Mouse (Mus musculus) retina, postnatal 7 days (tissue): Measurements from ENCODE around the gene Ccdc170.
"Not testable (repeated sequence)": the region's sequence is repeated elsewhere in the genome, so short reads cannot be mapped to it uniquely, and the experiment has no call there.

Experiments
- DNase-seq: peaks from one replicate; pipeline ENCODE4 v3.0.0-alpha.2; 2012; ENCODE audit warnings: low read depth, low spot score

Ccdc170 gene

DNA sequence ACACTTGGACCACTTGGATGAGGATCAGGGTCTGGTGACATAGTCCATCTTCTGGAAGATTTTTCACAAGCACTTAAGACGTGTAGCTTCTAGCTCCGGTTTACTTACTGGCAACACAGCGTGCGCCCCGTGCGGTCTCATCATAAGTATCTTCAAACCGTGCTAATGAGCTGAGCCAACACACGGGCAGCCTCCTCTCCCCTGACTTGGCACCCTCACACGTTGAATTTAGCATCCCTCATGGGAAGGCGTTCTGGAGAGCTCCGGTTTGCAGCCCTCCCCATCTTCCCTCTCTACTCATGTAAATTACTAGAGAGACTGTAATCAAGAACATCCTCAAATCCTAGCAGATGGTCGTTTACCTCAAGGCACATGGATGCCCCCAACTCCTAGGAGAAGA lies 116.6 kb downstream of the Ccdc170 start:
- no peak for DNase-seq

DNA sequence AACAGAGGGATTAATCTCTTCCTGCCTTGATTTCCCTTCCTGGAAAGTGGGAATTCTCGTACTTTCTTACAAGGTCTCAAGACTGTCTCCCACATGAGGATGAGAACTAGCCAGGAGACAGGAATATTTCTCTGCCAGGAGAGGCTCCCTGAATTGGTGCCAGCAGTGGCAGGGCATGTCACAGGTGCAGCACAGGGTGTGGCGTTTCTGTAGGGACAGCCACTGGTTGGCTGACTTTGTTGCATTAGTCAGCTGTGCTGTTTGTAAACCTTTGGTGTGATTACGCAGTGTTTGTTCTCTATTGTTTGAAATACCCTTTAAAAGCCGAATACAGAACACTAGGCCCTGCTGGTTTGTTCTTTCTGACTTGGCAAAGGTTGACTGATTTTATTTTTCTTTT lies 117.3 kb downstream of the Ccdc170 start:
- DNase-seq: no peak

DNA sequence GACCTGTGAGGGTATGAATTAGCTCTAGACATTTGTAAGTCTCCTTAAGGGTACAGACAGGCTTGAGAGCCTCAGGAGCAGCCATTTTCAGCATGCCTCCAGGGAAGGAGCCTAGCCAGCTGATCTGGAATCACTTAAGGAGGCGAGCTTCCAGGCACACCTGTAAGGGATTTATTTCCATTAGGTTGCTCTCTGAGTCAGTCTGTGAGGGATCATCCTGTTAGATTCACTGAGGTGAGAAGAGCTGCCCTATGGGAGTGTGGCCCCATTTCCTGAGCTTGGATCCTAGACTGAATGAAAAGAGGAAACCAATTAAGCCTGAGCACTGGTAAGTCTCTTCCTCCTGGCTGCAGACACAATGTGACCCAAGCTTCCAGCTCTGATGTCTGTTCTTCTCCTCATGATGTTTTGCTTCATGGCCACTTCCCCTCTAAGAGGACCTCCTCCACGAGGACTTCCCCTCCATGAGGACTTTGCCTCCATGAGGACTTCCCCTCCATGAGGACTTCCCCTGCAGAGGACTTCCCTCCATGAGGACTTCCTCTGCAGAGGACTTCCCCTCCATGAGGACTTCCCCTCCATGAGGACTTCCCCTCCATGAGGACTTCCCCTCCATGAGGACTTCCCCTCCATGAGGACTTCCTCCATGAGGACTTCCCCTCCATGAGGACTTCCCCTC lies 118.6 kb downstream of the Ccdc170 start:
- no peak for DNase-seq

DNA sequence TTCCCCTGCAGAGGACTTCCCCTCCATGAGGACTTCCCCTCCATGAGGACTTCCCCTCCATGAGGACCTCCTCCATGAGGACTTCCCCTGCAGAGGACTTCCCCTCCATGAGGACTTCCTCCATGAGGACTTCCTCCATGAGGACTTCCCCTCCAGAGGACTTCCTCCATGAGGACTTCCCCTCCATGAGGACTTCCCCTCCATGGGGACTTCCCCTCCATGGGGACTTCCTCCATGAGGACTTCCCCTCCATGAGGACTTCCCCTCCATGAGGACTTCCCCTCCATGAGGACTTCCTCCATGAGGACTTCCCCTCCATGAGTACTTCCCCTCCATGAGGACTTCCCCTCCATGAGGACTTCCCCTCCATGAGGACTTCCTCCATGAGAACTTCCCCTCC lies 119.3 kb downstream of the Ccdc170 start:
- not testable (repeated sequence) for DNase-seq

DNA sequence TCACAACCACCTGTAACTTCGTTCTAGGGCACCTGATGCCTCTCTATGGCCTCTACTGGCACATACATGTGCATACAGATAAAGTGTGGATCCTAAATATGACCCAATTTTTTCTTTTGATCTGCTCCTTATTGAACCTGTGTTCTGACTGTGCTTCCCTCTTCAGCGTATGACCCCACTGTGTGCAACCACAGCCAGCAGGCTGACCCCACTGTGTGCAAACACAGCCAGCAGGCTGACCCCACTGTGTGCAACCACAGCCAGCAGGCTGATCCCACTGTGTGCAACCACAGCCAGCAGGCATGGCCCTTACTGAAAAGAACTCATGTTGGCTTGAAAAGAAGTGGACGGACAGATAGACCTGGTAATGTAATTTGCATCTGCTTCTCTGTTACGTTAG lies 120.2 kb downstream of the Ccdc170 start:
- no peak for DNase-seq

DNA sequence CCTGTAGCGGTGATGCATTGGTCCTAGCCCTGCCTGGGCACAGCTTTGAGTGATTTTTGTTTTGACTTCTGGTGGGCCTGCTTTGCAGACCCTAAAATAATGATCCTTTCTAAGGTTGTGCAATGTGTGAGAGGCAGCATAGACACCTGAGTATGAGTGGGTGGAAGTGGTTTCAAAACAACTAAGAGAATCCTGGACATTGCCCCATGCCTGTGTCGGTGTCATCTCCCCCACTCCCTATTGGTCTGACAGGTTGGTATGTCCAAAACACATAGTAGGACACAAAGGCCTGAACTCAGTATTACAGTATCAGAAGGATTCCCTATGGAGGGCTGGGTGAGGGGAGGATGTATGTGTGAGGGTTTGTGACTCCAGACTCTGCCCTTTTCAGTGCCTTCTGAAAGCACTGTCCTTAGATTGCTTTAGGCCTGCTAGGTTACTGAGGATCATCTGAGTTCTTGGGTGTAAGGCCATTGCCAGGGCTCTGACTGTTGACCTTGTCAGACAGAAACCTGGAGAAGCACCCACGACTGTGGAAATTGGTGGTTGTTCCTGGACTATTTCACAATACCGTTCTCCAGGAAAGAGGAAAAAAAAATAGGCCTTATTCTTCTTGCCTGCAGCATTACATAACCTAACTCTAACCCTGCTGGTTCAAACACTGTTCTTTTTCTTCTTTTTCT lies 122.4 kb downstream of the Ccdc170 start:
- no peak for DNase-seq

DNA sequence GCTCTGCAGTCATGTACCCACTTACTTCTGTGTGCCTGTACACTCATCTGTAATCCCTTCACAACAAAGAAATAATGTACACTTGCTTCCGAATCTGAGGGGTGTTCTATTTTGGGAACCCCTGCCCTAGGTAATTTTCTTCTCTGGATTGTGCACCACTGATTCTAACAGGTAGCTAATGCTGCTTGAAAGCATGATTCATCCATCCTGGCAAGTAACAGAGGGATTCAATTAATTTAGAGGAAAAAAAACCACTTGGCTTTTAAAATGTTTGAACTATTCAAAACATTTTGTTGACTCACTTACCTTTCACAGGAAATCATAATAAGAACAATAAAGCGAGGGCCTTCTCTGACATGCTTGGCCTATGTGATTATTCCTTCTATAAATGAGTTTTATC lies 127.9 kb downstream of the Ccdc170 start:
- DNase-seq: no peak

DNA sequence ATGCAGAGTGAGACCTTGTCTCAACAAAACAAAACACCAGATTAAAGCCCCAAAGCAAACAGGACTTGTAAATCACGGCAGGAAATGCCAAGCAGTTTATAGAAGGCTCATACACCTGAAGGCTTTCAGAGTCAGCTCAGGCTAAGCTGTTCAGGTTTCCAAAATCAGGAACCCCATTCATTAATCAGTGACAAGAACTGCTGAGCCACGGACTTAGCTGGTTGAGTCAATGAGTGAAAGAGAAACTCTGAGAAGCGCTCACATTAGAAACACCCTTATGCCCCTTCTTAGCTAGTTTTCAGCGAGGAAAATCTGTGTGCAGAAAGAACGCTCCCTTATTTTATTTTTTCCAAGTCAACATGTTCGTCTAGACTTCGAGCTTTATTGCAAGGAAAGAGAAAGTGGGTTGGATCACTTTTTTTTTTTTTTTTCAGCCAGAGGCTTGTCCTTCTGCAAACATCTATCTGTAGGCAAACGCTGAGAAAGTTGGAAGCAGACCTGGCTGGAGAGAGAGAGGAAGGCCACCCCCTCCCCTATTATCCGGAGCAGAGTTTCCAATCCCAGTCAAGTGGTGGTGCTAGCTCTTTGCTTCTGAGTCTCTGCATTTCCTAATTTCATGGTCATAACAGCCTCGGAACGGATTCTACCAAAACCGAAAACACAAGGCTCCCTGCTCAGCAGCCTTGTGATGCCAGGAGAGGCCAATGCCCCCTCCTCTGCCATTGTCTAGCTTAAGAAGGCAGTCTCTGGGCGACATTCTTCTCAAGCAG lies 129.3 kb downstream of the Ccdc170 start, which contains the start of gene Esr1:
Gene Esr1 (plus strand): TSS at position 208 of the 770 bp plus-strand sequence.
- no peak for DNase-seq
